Mouse (Mus musculus) adipose tissue, adult 10 weeks (tissue): Measurements from ENCODE around the gene Gm14408. TPM values are rescaled to one million over a fixed set of nuclear protein-coding genes. Genes with fewer than 3 reads are reported as not detected.

ENCODE experiments used
- polyA plus RNA-seq: library from polyadenylated mRNA; stranded (reverse); fragments of 350-450 nt; fragmentation: Illumina TruSeq; extraction: RNeasy Lipid Tissue Mini Kit (QIAGEN cat#74804); gene quantifications from one replicate; pipeline ENCODE4 v1.2.3, GENCODE M21; 2014; ENCODE audit warnings: low read depth, low replicate concordance

Gene Gm14408
- not detected for polyA plus RNA-seq

DNA sequence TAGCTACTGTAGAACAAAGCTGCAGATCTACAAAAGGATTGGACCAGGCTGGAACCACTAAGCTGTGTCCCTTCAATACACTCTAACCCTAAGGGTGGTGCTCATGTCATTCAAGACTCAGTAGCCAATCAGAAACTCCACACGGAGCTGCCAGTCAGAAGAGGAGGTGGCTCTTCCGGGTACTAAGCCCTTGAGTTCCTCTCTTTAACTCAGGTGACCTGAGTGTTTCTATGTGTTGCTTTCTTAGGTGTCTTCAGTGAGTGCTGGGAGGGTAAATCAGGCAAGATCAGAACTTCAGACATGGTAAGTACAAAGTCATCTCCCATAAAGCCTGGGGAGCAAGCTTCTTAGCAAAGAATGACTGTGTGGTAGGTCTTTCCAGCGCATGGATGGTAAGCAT is at the start of gene Gm14408:
Gene Gm14408, plus strand, starts transcription at position 301 of the 400 bp plus-strand sequence.

DNA sequence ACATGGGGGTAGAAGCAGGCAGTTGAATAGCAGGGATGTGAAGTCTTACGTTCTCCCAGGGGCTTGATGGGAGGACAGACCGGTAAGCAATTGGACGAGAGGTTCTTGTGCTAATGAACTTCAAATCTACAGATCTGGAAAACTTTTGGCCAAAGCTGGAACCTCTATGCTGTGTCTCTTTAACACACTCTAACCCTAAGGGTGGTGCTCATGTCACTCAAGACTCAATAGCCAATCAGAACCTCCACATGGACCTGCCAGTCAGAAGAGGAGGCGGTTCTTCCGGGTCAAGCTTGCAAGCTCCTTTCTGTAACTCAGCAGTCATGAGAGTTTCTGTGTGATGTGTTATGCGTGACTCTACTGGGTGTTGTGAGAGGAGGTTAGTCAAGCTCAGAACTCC is 32.6 kb upstream of the Gm14408 start, which contains the start of gene Gm14295:
Gene Gm14295, plus strand, starts transcription at position 301 of the 400 bp plus-strand sequence.

Other genes with a start within 250 kb of the Gm14408 start
- gene Gm14308, start 194.8 kb upstream of the Gm14408 start, polyA plus RNA-seq, result 4.5 TPM
- 9.8 TPM for gene Zfp973, start 160.6 kb upstream of the Gm14408 start, polyA plus RNA-seq
- gene Gm14305, start 122.8 kb upstream of the Gm14408 start, polyA plus RNA-seq, result 22.3 TPM
- 22.7 TPM for gene Gm14295, start 32.5 kb upstream of the Gm14408 start, polyA plus RNA-seq
- 10.3 TPM for gene Gm14296, start 96.7 kb downstream of the Gm14408 start, polyA plus RNA-seq
- gene Gm14419, start 169.8 kb downstream of the Gm14408 start, polyA plus RNA-seq, result 5.5 TPM
- gene Gm14401, start 243.2 kb downstream of the Gm14408 start, polyA plus RNA-seq, result not detected